Mouse (Mus musculus) heart, embryonic 10.5 days (tissue): ENCODE results near the gene Phip. TPM values are rescaled to one million over a fixed set of nuclear protein-coding genes. Genes with fewer than 3 reads are reported as not detected.

Experiments
- DNase-seq: peaks from one replicate; pipeline ENCODE4 v3.0.0-alpha.2; 2017; ENCODE audit warnings: low spot score
- H3K27ac ChIP-seq: fragments of 300-500 bp; sonication (generic); 2 replicates; pipeline ENCODE4 v1.5.1; 2016; ENCODE audit warnings: mild to moderate bottlenecking
- H3K27me3 ChIP-seq: fragments of 300-500 bp; sonication (generic); 2 replicates; pipeline ENCODE4 v1.6.1; 2016; ENCODE audit warnings: mild to moderate bottlenecking; ENCODE audit not compliant: poor library complexity, insufficient read depth, severe bottlenecking
- H3K36me3 ChIP-seq: fragments of 300-500 bp; sonication (generic); 2 replicates; pipeline ENCODE4 v1.6.1; 2016; ENCODE audit warnings: mild to moderate bottlenecking, moderate library complexity
- H3K4me1 ChIP-seq: fragments of 300-500 bp; sonication (generic); 2 replicates; pipeline ENCODE4 v1.6.1; 2016; ENCODE audit warnings: mild to moderate bottlenecking
- H3K4me3 ChIP-seq: fragments of 300-500 bp; sonication (generic); 2 replicates; pipeline ENCODE4 v1.5.1; 2016; ENCODE audit warnings: mild to moderate bottlenecking, moderate library complexity
- H3K9me3 ChIP-seq: fragments of 300-500 bp; sonication (generic); 2 replicates; pipeline ENCODE4 v1.6.1; 2016; ENCODE audit warnings: mild to moderate bottlenecking, moderate library complexity
- WGBS: fragments of 180-500 bp; shearing (Covaris S2); methylation state at CpG from one replicate; pipeline ENCODE4 v1.1.7; 2016; 5-methylcytosine and 5-hydroxymethylcytosine counted together
- polyA plus RNA-seq: library from polyadenylated mRNA; unstranded; fragments of >200 nt; fragmentation: Nextera tagmentation; extraction: Ambion mirVana; gene quantifications from 2 replicates; pipeline ENCODE4 v1.2.1, GENCODE M21; 2016

Gene Phip
- polyA plus RNA-seq, 1 experiment from 2014 or later: 70.3 TPM

GRCm38 (mm10) chr9:82967076-82967621, 8.2 kb downstream of the Phip start:
- H3K9me3 ChIP-seq: no peaks in the 10 kb centered on the region
- H3K27ac ChIP-seq: no peak overlapping the region
- no peaks in the 10 kb centered on the region for H3K27me3 ChIP-seq
- H3K4me3 ChIP-seq: no peak overlapping the region
- peaks cover 3% of the 10 kb centered on the region for H3K36me3 ChIP-seq
- 90% methylated on average over 8 of the region's 8 CpGs for WGBS
- no peak for DNase-seq
- H3K4me1 ChIP-seq: no peaks in the 10 kb centered on the region

GRCm38 (mm10) chr9:82963981-82964380, 11.3 kb downstream of the Phip start:
- Histone ChIP-seq H3K9me3 (no peaks in the 10 kb centered on the region), H3K4me1 (no peaks in the 10 kb centered on the region), H3K36me3 (peaks cover 7% of the 10 kb centered on the region), H3K27me3 (no peaks in the 10 kb centered on the region), H3K27ac (no peak overlapping the region), H3K4me3 (no peak overlapping the region)
- WGBS: 93% methylated on average over 4 of the region's 4 CpGs
- no peak for DNase-seq

GRCm38 (mm10) chr9:82961352-82961751, 14.0 kb downstream of the Phip start:
- no peaks in the 10 kb centered on the region for H3K4me1 ChIP-seq
- H3K4me3 ChIP-seq: no peak overlapping the region
- no peak overlapping the region for H3K27ac ChIP-seq
- 91% methylated on average over 2 of the region's 2 CpGs for WGBS
- H3K27me3 ChIP-seq: no peaks in the 10 kb centered on the region
- no peak for DNase-seq
- H3K9me3 ChIP-seq: no peaks in the 10 kb centered on the region
- H3K36me3 ChIP-seq: peaks cover 26% of the 10 kb centered on the region

GRCm38 (mm10) chr9:82955267-82955666, 20.0 kb downstream of the Phip start:
- WGBS: 82% methylated on average over 4 of the region's 4 CpGs
- Histone ChIP-seq H3K27me3 (no peaks in the 10 kb centered on the region), H3K4me3 (no peak overlapping the region), H3K27ac (no peak overlapping the region), H3K4me1 (no peaks in the 10 kb centered on the region), H3K36me3 (peaks cover 48% of the 10 kb centered on the region), H3K9me3 (no peaks in the 10 kb centered on the region)
- no peak for DNase-seq

GRCm38 (mm10) chr9:82952330-82952729, 23.0 kb downstream of the Phip start:
- no peaks in the 10 kb centered on the region for H3K27me3 ChIP-seq
- H3K27ac ChIP-seq: no peak overlapping the region
- H3K4me3 ChIP-seq: no peak overlapping the region
- DNase-seq: no peak
- H3K4me1 ChIP-seq: no peaks in the 10 kb centered on the region
- H3K9me3 ChIP-seq: no peaks in the 10 kb centered on the region
- peaks cover 36% of the 10 kb centered on the region for H3K36me3 ChIP-seq

GRCm38 (mm10) chr9:82951435-82952004, 23.8 kb downstream of the Phip start:
- peaks cover 28% of the 10 kb centered on the region for H3K36me3 ChIP-seq
- no peaks in the 10 kb centered on the region for H3K4me1 ChIP-seq
- DNase-seq: no peak
- H3K9me3 ChIP-seq: no peaks in the 10 kb centered on the region
- H3K27ac ChIP-seq: no peak overlapping the region
- H3K27me3 ChIP-seq: no peaks in the 10 kb centered on the region
- no peak overlapping the region for H3K4me3 ChIP-seq
- 91% methylated on average over 2 of the region's 2 CpGs for WGBS

GRCm38 (mm10) chr9:82907246-82907645, 68.1 kb downstream of the Phip start:
- peaks cover 78% of the 10 kb centered on the region for H3K36me3 ChIP-seq
- no peak for DNase-seq
- no peak overlapping the region for H3K27ac ChIP-seq
- H3K4me1 ChIP-seq: no peaks in the 10 kb centered on the region
- no peaks in the 10 kb centered on the region for H3K27me3 ChIP-seq
- no peaks in the 10 kb centered on the region for H3K9me3 ChIP-seq
- 96% methylated on average over 7 of the region's 7 CpGs for WGBS
- no peak overlapping the region for H3K4me3 ChIP-seq

GRCm38 (mm10) chr9:82888645-82889044, 86.7 kb downstream of the Phip start:
- no peak for DNase-seq
- peaks cover 82% of the 10 kb centered on the region for H3K36me3 ChIP-seq

GRCm38 (mm10) chr9:82884177-82884576, 91.1 kb downstream of the Phip start:
- Histone ChIP-seq H3K4me1 (no peaks in the 10 kb centered on the region), H3K27me3 (no peaks in the 10 kb centered on the region), H3K36me3 (peaks cover 81% of the 10 kb centered on the region), H3K9me3 (no peaks in the 10 kb centered on the region), H3K4me3 (no peak overlapping the region), H3K27ac (no peak overlapping the region)
- DNase-seq: no peak

More at GRCm38 (mm10) chr9:82888645-82889044, 86.7 kb downstream of the Phip start:
- no peaks in the 10 kb centered on the region for H3K9me3 ChIP-seq
- H3K4me1 ChIP-seq: no peaks in the 10 kb centered on the region
- H3K27ac ChIP-seq: no peak overlapping the region
- no peak overlapping the region for H3K4me3 ChIP-seq
- no peaks in the 10 kb centered on the region for H3K27me3 ChIP-seq

- Histone ChIP-seq H3K4me1 (no peaks in the 10 kb centered on the region), H3K27me3 (no peaks in the 10 kb centered on the region), H3K36me3 (peaks cover 78% of the 10 kb centered on the region), H3K9me3 (no peaks in the 10 kb centered on the region), H3K4me3 (no peak overlapping the region), H3K27ac (no peak overlapping the region)
- 93% methylated on average over 1 of the region's 1 CpGs for WGBS
- DNase-seq: no peak
These were observed 98.2 kb downstream of the Phip start for GRCm38 (mm10) chr9:82877078-82877477.

- 87% methylated on average over 3 of the region's 3 CpGs for WGBS
- H3K27ac ChIP-seq: no peak overlapping the region
- no peak overlapping the region for H3K4me3 ChIP-seq
- no peaks in the 10 kb centered on the region for H3K27me3 ChIP-seq
- no peaks in the 10 kb centered on the region for H3K9me3 ChIP-seq
- H3K36me3 ChIP-seq: peaks cover 33% of the 10 kb centered on the region
- no peaks in the 10 kb centered on the region for H3K4me1 ChIP-seq
- no peak for DNase-seq
These were observed 107.6 kb downstream of the Phip start for GRCm38 (mm10) chr9:82867698-82868097.

- Histone ChIP-seq H3K4me1 (no peaks in the 10 kb centered on the region), H3K27ac (no peak overlapping the region), H3K36me3 (peaks cover 23% of the 10 kb centered on the region), H3K9me3 (no peaks in the 10 kb centered on the region), H3K4me3 (no peak overlapping the region), H3K27me3 (no peaks in the 10 kb centered on the region)
- 92% methylated on average over 1 of the region's 1 CpGs for WGBS
- DNase-seq: no peak
These were observed 109.2 kb downstream of the Phip start for GRCm38 (mm10) chr9:82866121-82866520.

GRCm38 (mm10) chr9:82861775-82862430, 113.4 kb downstream of the Phip start:
- DNase-seq: no peak
- H3K4me3 ChIP-seq: no peak overlapping the region
- H3K27ac ChIP-seq: no peak overlapping the region
- 88% methylated on average over 3 of the region's 3 CpGs for WGBS
- H3K9me3 ChIP-seq: no peaks in the 10 kb centered on the region
- no peaks in the 10 kb centered on the region for H3K27me3 ChIP-seq
- 0 out of 2 replicates have a peak, but pooled peaks cover 3% of the 10 kb centered on the region for H3K36me3 ChIP-seq
- no peaks in the 10 kb centered on the region for H3K4me1 ChIP-seq
